Mouse (Mus musculus): Measurements from ENCODE around the gene Gsta4. TPM values are rescaled to one million over a fixed set of nuclear protein-coding genes. Genes with fewer than 3 reads are reported as not detected.
A peak's percentile ranks its signal among the peaks of the same experiment; 100 is the strongest.
"Not testable (repeated sequence)": the region's sequence is repeated elsewhere in the genome, so short reads cannot be mapped to it uniquely, and the experiment has no call there.

Gsta4 gene
- polyA plus RNA-seq (2014; fragmentation: Nextera tagmentation; extraction: Ambion mirVana): 43.1 and 46.6 TPM in 2 replicates

- H3K9me3 ChIP-seq (ENCODE audit: control insufficient read depth, low read length); DNase-seq (ENCODE audit: low spot score); H3K9ac ChIP-seq (ENCODE audit: low read length); H3K4me1 ChIP-seq (replicated peaks; ENCODE audit: control insufficient read depth, insufficient read depth, low read length); H3K4me3 ChIP-seq (ENCODE audit: low read depth, low read length); H3K4me2 ChIP-seq (ENCODE audit: low read length); H3K27ac ChIP-seq (ENCODE audit: low read depth); H3K27me3 ChIP-seq (replicated peaks; ENCODE audit: control insufficient read depth, insufficient read depth, low read length); H3K36me3 ChIP-seq (ENCODE audit: control insufficient read depth, insufficient read depth, low read length); ATAC-seq (replicated peaks; ENCODE audit: low FRiP score, low TSS enrichment, low read depth): not testable (repeated sequence)
- 97% methylated on average over 4 of the region's 7 CpGs for WGBS
Measured at GRCm38 (mm10) chr9:78182474-78182873, at the start of gene Gsta4. Gene Gsta4, plus strand, starts transcription at chr9:78182774.

GRCm38 (mm10) chr9:78135658-78136057 is 46.9 kb upstream of the Gsta4 start:
- Histone ChIP-seq H3K4me3 (ENCODE audit: low read depth, low read length) (no peak overlapping the region), H3K4me1 (replicated peaks; ENCODE audit: control insufficient read depth, insufficient read depth, low read length) (no peaks in the 10 kb centered on the region), H3K4me2 (ENCODE audit: low read length) (no peak overlapping the region), H3K27me3 (replicated peaks; ENCODE audit: control insufficient read depth, insufficient read depth, low read length) (no peaks in the 10 kb centered on the region), H3K27ac (ENCODE audit: low read depth) (no peak overlapping the region), H3K9me3 (ENCODE audit: control insufficient read depth, low read length) (no peaks in the 10 kb centered on the region), H3K9ac (ENCODE audit: low read length) (no peak overlapping the region), H3K36me3 (ENCODE audit: control insufficient read depth, insufficient read depth, low read length) (peaks cover 44% of the 10 kb centered on the region)
- DNase-seq (ENCODE audit: low spot score): no peak
- 88% methylated on average over 7 of the region's 7 CpGs for WGBS
- ATAC-seq (replicated peaks; ENCODE audit: low FRiP score, low TSS enrichment, low read depth): no peak

GRCm38 (mm10) chr9:78138044-78138676 is 44.4 kb upstream of the Gsta4 start:
- H3K27me3 ChIP-seq (replicated peaks; ENCODE audit: control insufficient read depth, insufficient read depth, low read length): no peaks in the 10 kb centered on the region
- no peak for DNase-seq (ENCODE audit: low spot score)
- no peak overlapping the region for H3K9ac ChIP-seq (ENCODE audit: low read length)
- no peaks in the 10 kb centered on the region for H3K9me3 ChIP-seq (ENCODE audit: control insufficient read depth, low read length)
- 92% methylated on average over 9 of the region's 9 CpGs for WGBS
- no peak overlapping the region for H3K4me3 ChIP-seq (ENCODE audit: low read depth, low read length)
- peaks cover 47% of the 10 kb centered on the region for H3K36me3 ChIP-seq (ENCODE audit: control insufficient read depth, insufficient read depth, low read length)
- H3K27ac ChIP-seq (ENCODE audit: low read depth): no peak overlapping the region
- ATAC-seq (replicated peaks; ENCODE audit: low FRiP score, low TSS enrichment, low read depth): no peak
- no peak overlapping the region for H3K4me2 ChIP-seq (ENCODE audit: low read length)
- H3K4me1 ChIP-seq (replicated peaks; ENCODE audit: control insufficient read depth, insufficient read depth, low read length): no peaks in the 10 kb centered on the region

- Histone ChIP-seq H3K36me3 (ENCODE audit: control insufficient read depth, insufficient read depth, low read length) (peaks cover 52% of the 10 kb centered on the region), H3K4me1 (replicated peaks; ENCODE audit: control insufficient read depth, insufficient read depth, low read length) (no peaks in the 10 kb centered on the region), H3K9me3 (ENCODE audit: control insufficient read depth, low read length) (no peaks in the 10 kb centered on the region), H3K4me3 (ENCODE audit: low read depth, low read length) (no peak overlapping the region), H3K27ac (ENCODE audit: low read depth) (no peak overlapping the region), H3K27me3 (replicated peaks; ENCODE audit: control insufficient read depth, insufficient read depth, low read length) (no peaks in the 10 kb centered on the region), H3K9ac (ENCODE audit: low read length) (no peak overlapping the region), H3K4me2 (ENCODE audit: low read length) (no peak overlapping the region)
- ATAC-seq (replicated peaks; ENCODE audit: low FRiP score, low TSS enrichment, low read depth) (no peak), DNase-seq (ENCODE audit: low spot score) (no peak)
- 87% methylated on average over 4 of the region's 4 CpGs for WGBS
Measured at GRCm38 (mm10) chr9:78139463-78139862, 43.1 kb upstream of the Gsta4 start.

- Histone ChIP-seq H3K4me3 (ENCODE audit: low read depth, low read length) (no peak overlapping the region), H3K27me3 (replicated peaks; ENCODE audit: control insufficient read depth, insufficient read depth, low read length) (no peaks in the 10 kb centered on the region), H3K4me1 (replicated peaks; ENCODE audit: control insufficient read depth, insufficient read depth, low read length) (no peaks in the 10 kb centered on the region), H3K9ac (ENCODE audit: low read length) (no peak overlapping the region), H3K9me3 (ENCODE audit: control insufficient read depth, low read length) (no peaks in the 10 kb centered on the region), H3K27ac (ENCODE audit: low read depth) (0 out of 2 replicates have a peak overlapping the region, but pooled peaks have one; percentile 4), H3K36me3 (ENCODE audit: control insufficient read depth, insufficient read depth, low read length) (peaks cover 47% of the 10 kb centered on the region), H3K4me2 (ENCODE audit: low read length) (no peak overlapping the region)
- 67% methylated on average over 4 of the region's 4 CpGs for WGBS
- no peak for DNase-seq (ENCODE audit: low spot score)
- peak; percentile 58 for ATAC-seq (replicated peaks; ENCODE audit: low FRiP score, low TSS enrichment, low read depth)
Measured at GRCm38 (mm10) chr9:78146099-78146498, 36.5 kb upstream of the Gsta4 start.

- WGBS: 84% methylated on average over 6 of the region's 6 CpGs
- H3K9me3 ChIP-seq (ENCODE audit: control insufficient read depth, low read length): no peaks in the 10 kb centered on the region
- no peak for ATAC-seq (replicated peaks; ENCODE audit: low FRiP score, low TSS enrichment, low read depth)
Measured at GRCm38 (mm10) chr9:78146627-78147026, 35.9 kb upstream of the Gsta4 start.

GRCm38 (mm10) chr9:78148149-78148548 is 34.4 kb upstream of the Gsta4 start:
- WGBS: 92% methylated on average over 6 of the region's 6 CpGs
- no peak for ATAC-seq (replicated peaks; ENCODE audit: low FRiP score, low TSS enrichment, low read depth)

More at GRCm38 (mm10) chr9:78146627-78147026, 35.9 kb upstream of the Gsta4 start:
- Histone ChIP-seq H3K36me3 (ENCODE audit: control insufficient read depth, insufficient read depth, low read length) (peaks cover 46% of the 10 kb centered on the region), H3K27me3 (replicated peaks; ENCODE audit: control insufficient read depth, insufficient read depth, low read length) (no peaks in the 10 kb centered on the region), H3K4me2 (ENCODE audit: low read length) (no peak overlapping the region), H3K9ac (ENCODE audit: low read length) (no peak overlapping the region), H3K27ac (ENCODE audit: low read depth) (no peak overlapping the region), H3K4me3 (ENCODE audit: low read depth, low read length) (no peak overlapping the region), H3K4me1 (replicated peaks; ENCODE audit: control insufficient read depth, insufficient read depth, low read length) (no peaks in the 10 kb centered on the region)
- no peak for DNase-seq (ENCODE audit: low spot score)

GRCm38 (mm10) chr9:78149770-78150169 is 32.8 kb upstream of the Gsta4 start:
- H3K36me3 ChIP-seq (ENCODE audit: control insufficient read depth, insufficient read depth, low read length): peaks cover 42% of the 10 kb centered on the region
- not testable (repeated sequence) for DNase-seq (ENCODE audit: low spot score); H3K27ac ChIP-seq (ENCODE audit: low read depth); H3K4me3 ChIP-seq (ENCODE audit: low read depth, low read length); H3K9ac ChIP-seq (ENCODE audit: low read length); H3K27me3 ChIP-seq (replicated peaks; ENCODE audit: control insufficient read depth, insufficient read depth, low read length); H3K4me2 ChIP-seq (ENCODE audit: low read length); H3K4me1 ChIP-seq (replicated peaks; ENCODE audit: control insufficient read depth, insufficient read depth, low read length); H3K9me3 ChIP-seq (ENCODE audit: control insufficient read depth, low read length); ATAC-seq (replicated peaks; ENCODE audit: low FRiP score, low TSS enrichment, low read depth)
- WGBS: 88% methylated on average over 2 of the region's 2 CpGs

More at GRCm38 (mm10) chr9:78148149-78148548, 34.4 kb upstream of the Gsta4 start:
- Histone ChIP-seq H3K4me1 (replicated peaks; ENCODE audit: control insufficient read depth, insufficient read depth, low read length) (no peaks in the 10 kb centered on the region), H3K27ac (ENCODE audit: low read depth) (no peak overlapping the region), H3K9me3 (ENCODE audit: control insufficient read depth, low read length) (no peaks in the 10 kb centered on the region), H3K9ac (ENCODE audit: low read length) (no peak overlapping the region), H3K4me3 (ENCODE audit: low read depth, low read length) (no peak overlapping the region), H3K36me3 (ENCODE audit: control insufficient read depth, insufficient read depth, low read length) (peaks cover 39% of the 10 kb centered on the region), H3K27me3 (replicated peaks; ENCODE audit: control insufficient read depth, insufficient read depth, low read length) (no peaks in the 10 kb centered on the region), H3K4me2 (ENCODE audit: low read length) (no peak overlapping the region)
- no peak for DNase-seq (ENCODE audit: low spot score)

Measured in intestine, embryonic 14.5 days (tissue).